Mouse (Mus musculus) testis, postnatal 14 days (tissue): ENCODE measurements around the gene Zfp626.
A peak's percentile ranks its signal among the peaks of the same experiment; 100 is the strongest.
"Not testable (repeated sequence)": the region's sequence is repeated elsewhere in the genome, so short reads cannot be mapped to it uniquely, and the experiment has no call there.

Experiments used
- DNase-seq: peaks from one replicate; pipeline ENCODE4 v3.0.0; 2021; ENCODE audit warnings: low spot score

Gene Zfp626

GRCm38 (mm10) chr7:27860396-27861235 lies 53.6 kb downstream of the Zfp626 start:
- DNase-seq = peak; percentile 65

- DNase-seq = not testable (repeated sequence)
Observed at GRCm38 (mm10) chr7:27862578-27862977, 55.6 kb downstream of the Zfp626 start.
